In genomic region chr9:50064505-50065229, GRCm38 (mm10) we compare ENCODE assay signal across 9 mouse cellular contexts.
DNase-seq lines count a peak whose midpoint lies in the region; ATAC-seq lines count a peak whose summit lies in the region.
"Had no signal": no experiment of that assay in that cellular context is flagged by ENCODE, and none has a peak within 500 bp of the region (broad histone marks: within the 10 kb centered on the region; RNA-seq: fewer than 3 reads in every experiment).

No protein-coding gene starts in this region.

- DNase-seq in embryo, embryonic 10.5 days (ENCODE audit: low spot score), result peak; percentile 2
- no peak for DNase-seq in embryo, embryonic 10 days (ENCODE audit: low spot score)
- DNase-seq in Muller cell, postnatal 12 days (ENCODE audit: inconsistent ontology term), result peak; percentile 11
- peak; percentile 34 for DNase-seq in mesoderm, embryonic 11.5 days (ENCODE audit: low read depth, low spot score)
- DNase-seq in gastrocnemius, postnatal 25 days, result no peak
- no peak for DNase-seq in ovary, postnatal 36 days (ENCODE audit: low spot score)
- DNase-seq in thymus, postnatal 25 days, result no peak

- H3K4me3 ChIP-seq in hindbrain, embryonic 16.5 days (ENCODE audit: low read length), result no peak overlapping the region
- H3K4me3 ChIP-seq: limb, embryonic 12.5 days had no signal

- no peaks in the 10 kb centered on the region for H3K27me3 ChIP-seq in hindbrain, embryonic 16.5 days (replicated peaks; ENCODE audit: control insufficient read depth, insufficient read depth, low read length)

- H3K27ac ChIP-seq in hindbrain, embryonic 16.5 days (ENCODE audit: low read depth, low read length), result peak overlapping the region; percentile 31; the same call in 1 of the 2 replicates
- H3K27ac ChIP-seq: limb, embryonic 12.5 days had no signal

- no peaks in the 10 kb centered on the region for H3K36me3 ChIP-seq in hindbrain, embryonic 16.5 days (ENCODE audit: control insufficient read depth, insufficient read depth, low read length)
- H3K36me3 ChIP-seq: limb, embryonic 12.5 days had no signal

- no peak overlapping the region for H3K9ac ChIP-seq in hindbrain, embryonic 16.5 days (ENCODE audit: low read depth, low read length)
- H3K9ac ChIP-seq: limb, embryonic 12.5 days had no signal

- no peaks in the 10 kb centered on the region for H3K4me1 ChIP-seq in hindbrain, embryonic 16.5 days (ENCODE audit: control insufficient read depth, insufficient read depth, low read depth, low read length)
- H3K4me1 ChIP-seq: limb, embryonic 12.5 days had no signal

- 62% methylated on average over 10 of the region's 10 CpGs for WGBS in hindbrain, embryonic 16.5 days

- ATAC-seq in hindbrain, embryonic 16.5 days, result peak; percentile 100

- no peak overlapping the region for H3K4me2 ChIP-seq in hindbrain, embryonic 16.5 days (ENCODE audit: low read length)
- H3K4me2 ChIP-seq: limb, embryonic 12.5 days had no signal

- no peaks in the 10 kb centered on the region for H3K9me3 ChIP-seq in hindbrain, embryonic 16.5 days (ENCODE audit: control insufficient read depth, low read length)
- H3K9me3 ChIP-seq: limb, embryonic 12.5 days had no signal

Comparison
In these comparisons a context has a peak if more than half of its experiments do, and no peak if none do; other contexts are left out.
1. DNase-seq: peak in embryo, embryonic 10.5 days (single experiment), Muller cell, postnatal 12 days (single experiment) and mesoderm, embryonic 11.5 days (single experiment); none in embryo, embryonic 10 days (single experiment), gastrocnemius, postnatal 25 days (single experiment), ovary, postnatal 36 days (single experiment) and thymus, postnatal 25 days (single experiment).